Mouse (Mus musculus) neural tube, embryonic 13.5 days (tissue): ENCODE measurements around the gene Cdiptos. TPM values are rescaled to one million over a fixed set of nuclear protein-coding genes. Genes with fewer than 3 reads are reported as not detected.

ENCODE experiments used
- ATAC-seq: fragments of 200-750 bp; cut with Nextera tagmentation; 2 replicates; pipeline ENCODE4 v1.8.0; 2017; ENCODE audit warnings: low read depth, mild to moderate bottlenecking, moderate TSS enrichment, moderate library complexity
- H3K27ac ChIP-seq: fragments of 300-500 bp; sonication (generic); replicated peaks from 2 replicates; pipeline ENCODE4 v1.5.1; 2015; ENCODE audit warnings: moderate library complexity, mild to moderate bottlenecking, inconsistent platforms
- H3K27me3 ChIP-seq: fragments of 300-500 bp; sonication (generic); 2 replicates; pipeline ENCODE4 v1.6.1; 2015; ENCODE audit warnings: mild to moderate bottlenecking, inconsistent platforms
- H3K36me3 ChIP-seq: fragments of 300-500 bp; sonication (generic); 2 replicates; pipeline ENCODE4 v1.6.1; 2015; ENCODE audit warnings: mild to moderate bottlenecking, inconsistent platforms
- H3K4me1 ChIP-seq: fragments of 300-500 bp; sonication (generic); replicated peaks from 2 replicates; pipeline ENCODE4 v1.6.1; 2015; ENCODE audit warnings: inconsistent platforms
- H3K4me2 ChIP-seq: fragments of 300-500 bp; sonication (generic); 2 replicates; pipeline ENCODE4 v1.6.1; 2015; ENCODE audit warnings: inconsistent platforms, mild to moderate bottlenecking, moderate library complexity
- H3K4me3 ChIP-seq: fragments of 300-500 bp; sonication (generic); 2 replicates; pipeline ENCODE4 v1.5.1; 2015; ENCODE audit warnings: mild to moderate bottlenecking, inconsistent platforms
- H3K9ac ChIP-seq: fragments of 300-500 bp; sonication (generic); 2 replicates; pipeline ENCODE4 v1.6.1; 2015; ENCODE audit warnings: moderate library complexity, mild to moderate bottlenecking, inconsistent platforms
- H3K9me3 ChIP-seq: fragments of 300-500 bp; sonication (generic); 2 replicates; pipeline ENCODE4 v1.6.1; 2016; ENCODE audit warnings: inconsistent platforms
- WGBS: fragments of 180-500 bp; shearing (Covaris S2); methylation state at CpG from one replicate; pipeline ENCODE4 v1.1.7; 2015; 5-methylcytosine and 5-hydroxymethylcytosine counted together
- polyA plus RNA-seq: library from polyadenylated mRNA; unstranded; fragments of >200 nt; fragmentation: Nextera tagmentation; extraction: Ambion mirVana; gene quantifications from 2 replicates; pipeline ENCODE4 v1.2.1, GENCODE M21; 2015

Cdiptos gene
- polyA plus RNA-seq, 1 experiment from 2014 or later, result 1.2 TPM

GRCm38 (mm10) chr7:126961965-126962364 lies 13.9 kb downstream of the Cdiptos start:
- H3K27ac ChIP-seq, result no peak overlapping the region
- no peak overlapping the region for H3K4me2 ChIP-seq
- H3K4me1 ChIP-seq, result no peaks in the 10 kb centered on the region
- peaks cover 91% of the 10 kb centered on the region for H3K36me3 ChIP-seq
- H3K4me3 ChIP-seq, result no peak overlapping the region
- no peak for ATAC-seq
- no peaks in the 10 kb centered on the region for H3K9me3 ChIP-seq
- WGBS, result 87% methylated on average over 4 of the region's 4 CpGs
- H3K9ac ChIP-seq, result no peak overlapping the region
- H3K27me3 ChIP-seq, result peaks cover 39% of the 10 kb centered on the region

- ATAC-seq, result no peak
- WGBS, result 82% methylated on average over 5 of the region's 5 CpGs
- peaks cover 92% of the 10 kb centered on the region for H3K36me3 ChIP-seq
- no peaks in the 10 kb centered on the region for H3K4me1 ChIP-seq
- H3K27ac ChIP-seq, result no peak overlapping the region
- no peak overlapping the region for H3K9ac ChIP-seq
- no peak overlapping the region for H3K4me3 ChIP-seq
- H3K27me3 ChIP-seq, result peaks cover 39% of the 10 kb centered on the region
- H3K4me2 ChIP-seq, result no peak overlapping the region
- no peaks in the 10 kb centered on the region for H3K9me3 ChIP-seq
Measured at GRCm38 (mm10) chr7:126961095-126961494, 14.8 kb downstream of the Cdiptos start.

GRCm38 (mm10) chr7:126959780-126960179 lies 16.1 kb downstream of the Cdiptos start:
- WGBS, result 52% methylated on average over 9 of the region's 9 CpGs

GRCm38 (mm10) chr7:126955125-126955524 lies 20.8 kb downstream of the Cdiptos start:
- no peak for ATAC-seq
- Histone ChIP-seq H3K9ac (no peak overlapping the region; the same call in 1 of the 2 replicates), H3K27ac (no peak overlapping the region), H3K4me2 (no peak overlapping the region), H3K4me1 (peaks cover 43% of the 10 kb centered on the region), H3K27me3 (peaks cover 23% of the 10 kb centered on the region), H3K4me3 (no peak overlapping the region), H3K9me3 (no peaks in the 10 kb centered on the region), H3K36me3 (peaks cover 56% of the 10 kb centered on the region)
- WGBS, result 81% methylated on average over 3 of the region's 3 CpGs

More at GRCm38 (mm10) chr7:126959780-126960179, 16.1 kb downstream of the Cdiptos start:
- Histone ChIP-seq H3K4me2 (no peak overlapping the region), H3K4me3 (no peak overlapping the region), H3K27me3 (peaks cover 39% of the 10 kb centered on the region), H3K36me3 (peaks cover 88% of the 10 kb centered on the region), H3K9me3 (no peaks in the 10 kb centered on the region), H3K9ac (no peak overlapping the region), H3K4me1 (no peaks in the 10 kb centered on the region), H3K27ac (no peak overlapping the region)
- no peak for ATAC-seq

- Histone ChIP-seq H3K36me3 (peaks cover 34% of the 10 kb centered on the region), H3K27ac (peak overlapping the region; percentile 94), H3K4me2 (peak overlapping the region; percentile 99), H3K9me3 (no peaks in the 10 kb centered on the region), H3K9ac (peak overlapping the region; percentile 78), H3K27me3 (peaks cover 25% of the 10 kb centered on the region), H3K4me1 (peaks cover 67% of the 10 kb centered on the region), H3K4me3 (peak overlapping the region; percentile 58)
- ATAC-seq, result no peak
- WGBS, result under 1% methylated on average over 8 of the region's 8 CpGs
Measured at GRCm38 (mm10) chr7:126952646-126953045, 23.3 kb downstream of the Cdiptos start.

GRCm38 (mm10) chr7:126951741-126952140 lies 24.2 kb downstream of the Cdiptos start:
- Histone ChIP-seq H3K36me3 (peaks cover 31% of the 10 kb centered on the region), H3K27ac (peak overlapping the region; percentile 94), H3K27me3 (peaks cover 25% of the 10 kb centered on the region), H3K9me3 (no peaks in the 10 kb centered on the region), H3K4me2 (peak overlapping the region; percentile 99), H3K9ac (peak overlapping the region; percentile 78), H3K4me1 (peaks cover 75% of the 10 kb centered on the region), H3K4me3 (peak overlapping the region; percentile 58)
- WGBS, result 21% methylated on average over 4 of the region's 4 CpGs
- ATAC-seq, result no peak

GRCm38 (mm10) chr7:126950647-126951615 lies 25.0 kb downstream of the Cdiptos start:
- H3K27me3 ChIP-seq, result peaks cover 25% of the 10 kb centered on the region
- peak overlapping the region; percentile 99 for H3K4me2 ChIP-seq
- peak overlapping the region; percentile 78 for H3K9ac ChIP-seq
- peaks cover 31% of the 10 kb centered on the region for H3K36me3 ChIP-seq
- H3K4me3 ChIP-seq, result peak overlapping the region; percentile 58
- H3K9me3 ChIP-seq, result no peaks in the 10 kb centered on the region
- H3K27ac ChIP-seq, result peak overlapping the region; percentile 94
- peaks cover 78% of the 10 kb centered on the region for H3K4me1 ChIP-seq
- 6% methylated on average over 26 of the region's 26 CpGs for WGBS
- ATAC-seq, result no peak

GRCm38 (mm10) chr7:126949793-126950646 lies 25.9 kb downstream of the Cdiptos start, which contains the start of gene Sez6l2:
Sez6l2 (plus strand) TSS chr7:126950563.
- Histone ChIP-seq H3K27ac (peak within 1 kb of the TSS; percentile 94), H3K27me3 (peaks cover 25% of the 10 kb centered on the region), H3K4me3 (peak within 1 kb of the TSS; percentile 58), H3K9me3 (no peaks in the 10 kb centered on the region), H3K4me1 (peaks cover 78% of the 10 kb centered on the region), H3K36me3 (peaks cover 32% of the 10 kb centered on the region), H3K9ac (peak within 1 kb of the TSS; percentile 78), H3K4me2 (peak within 1 kb of the TSS; percentile 99)
- peak; percentile 91 for ATAC-seq
- under 1% methylated on average over 42 of the region's 42 CpGs for WGBS

GRCm38 (mm10) chr7:126949403-126949792 lies 26.5 kb downstream of the Cdiptos start, which contains the start of gene Asphd1:
Asphd1 (minus strand) TSS chr7:126949582.
- Histone ChIP-seq H3K4me2 (peak within 1 kb of the TSS; percentile 99), H3K9ac (peak within 1 kb of the TSS; percentile 78), H3K4me1 (peaks cover 75% of the 10 kb centered on the region), H3K36me3 (peaks cover 38% of the 10 kb centered on the region), H3K4me3 (peak within 1 kb of the TSS; percentile 58), H3K27ac (peak within 1 kb of the TSS; percentile 94), H3K27me3 (peaks cover 25% of the 10 kb centered on the region), H3K9me3 (no peaks in the 10 kb centered on the region)
- under 1% methylated on average over 21 of the region's 21 CpGs for WGBS
- ATAC-seq, result peak; percentile 57

GRCm38 (mm10) chr7:126948626-126949025 lies 27.3 kb downstream of the Cdiptos start:
- Histone ChIP-seq H3K27me3 (peaks cover 22% of the 10 kb centered on the region), H3K9ac (peak overlapping the region; percentile 78), H3K4me2 (peak overlapping the region; percentile 99), H3K36me3 (peaks cover 38% of the 10 kb centered on the region), H3K4me3 (peak overlapping the region; percentile 58), H3K9me3 (no peaks in the 10 kb centered on the region), H3K27ac (peak overlapping the region; percentile 94), H3K4me1 (peaks cover 69% of the 10 kb centered on the region)
- no peak for ATAC-seq
- 79% methylated on average over 10 of the region's 10 CpGs for WGBS

GRCm38 (mm10) chr7:126946530-126946929 lies 29.4 kb downstream of the Cdiptos start:
- 39% methylated on average over 3 of the region's 3 CpGs for WGBS
- H3K9me3 ChIP-seq, result no peaks in the 10 kb centered on the region
- peaks cover 54% of the 10 kb centered on the region for H3K4me1 ChIP-seq

More at GRCm38 (mm10) chr7:126946530-126946929, 29.4 kb downstream of the Cdiptos start:
- Histone ChIP-seq H3K9ac (no peak overlapping the region), H3K36me3 (peaks cover 50% of the 10 kb centered on the region), H3K27me3 (peaks cover 15% of the 10 kb centered on the region; the same call in 1 of the 2 replicates), H3K4me2 (no peak overlapping the region), H3K4me3 (no peak overlapping the region), H3K27ac (no peak overlapping the region)
- ATAC-seq, result no peak
